Mouse (Mus musculus): ENCODE measurements around the gene Socs5. TPM values are rescaled to one million over a fixed set of nuclear protein-coding genes. Genes with fewer than 3 reads are reported as not detected.

Gene Socs5
- total and polyA plus RNA-seq, 2 experiments, result 2.9 to 4.8 TPM

DNA sequence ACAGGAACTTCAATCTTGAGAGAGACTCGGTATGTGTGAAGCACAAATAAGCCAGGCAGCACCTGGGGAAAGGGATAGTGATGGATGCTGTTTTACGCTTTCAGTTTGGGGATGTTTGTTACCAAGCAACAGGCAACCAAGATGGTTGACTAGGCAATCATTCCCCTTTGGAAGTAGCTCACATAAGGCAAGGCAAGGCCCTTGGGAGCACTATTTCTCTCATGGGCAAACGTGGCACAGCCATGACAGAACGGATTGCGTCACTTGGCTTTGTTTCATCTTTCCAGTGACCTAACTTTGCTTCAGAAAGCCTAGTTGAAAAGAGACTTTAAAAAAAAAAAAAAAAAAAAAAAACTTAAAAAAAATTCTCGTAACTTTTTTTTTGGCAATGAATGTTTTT, 21.8 kb upstream of the Socs5 start:
- Histone ChIP-seq H3K9ac (ENCODE audit: low read depth, low read length) (no peak overlapping the region), H3K27ac (replicated peaks; ENCODE audit: insufficient read depth, low read depth, low read length) (no peak overlapping the region), H3K4me1 (ENCODE audit: control insufficient read depth, insufficient read depth, low read length) (no peaks in the 10 kb centered on the region), H3K36me3 (ENCODE audit: control insufficient read depth, insufficient read depth, low read length) (no peaks in the 10 kb centered on the region), H3K79me2 (ENCODE audit: control insufficient read depth, insufficient read depth, low read length) (no peaks in the 10 kb centered on the region), H3K27me3 (ENCODE audit: control insufficient read depth, insufficient read depth, low read length) (no peaks in the 10 kb centered on the region), H3K4me3 (ENCODE audit: insufficient read depth, low read depth, low read length) (no peak overlapping the region)
- 65% methylated on average over 6 of the region's 6 CpGs for WGBS
- TF ChIP-seq POLR2A (IDR thresholded peaks at IDR 0.05; ENCODE audit: extremely low read depth, insufficient read depth, low read length) (no peak), CTCF (IDR thresholded peaks at IDR 0.05; ENCODE audit: low read depth, low read length) (no peak)
- peak; percentile 36 for DNase-seq (ENCODE audit: extremely low read depth, low read depth, low spot score)

DNA sequence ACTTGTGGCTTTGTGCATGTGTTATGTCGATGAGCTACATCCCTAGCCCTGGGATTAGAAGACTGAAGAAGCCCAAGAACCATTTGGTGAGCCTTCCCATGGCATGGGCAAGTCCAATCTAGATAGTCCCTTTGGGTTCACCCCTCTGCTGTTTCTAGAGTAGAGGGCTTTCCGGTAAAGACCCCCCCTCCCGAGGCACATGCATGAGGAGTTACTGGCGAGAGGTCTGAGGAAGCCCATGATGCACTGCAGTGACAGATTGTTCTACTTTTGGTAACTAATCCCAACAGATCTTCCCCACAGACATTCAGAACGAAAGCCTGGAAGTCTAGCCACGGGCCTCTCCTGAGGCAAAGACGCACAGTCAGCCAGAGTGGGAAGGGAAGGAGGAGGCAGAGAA, 18.2 kb upstream of the Socs5 start:
- no peaks in the 10 kb centered on the region for H3K36me3 ChIP-seq (ENCODE audit: control insufficient read depth, insufficient read depth, low read length)
- no peak overlapping the region for H3K4me3 ChIP-seq (ENCODE audit: insufficient read depth, low read depth, low read length)
- DNase-seq (ENCODE audit: extremely low read depth, low read depth, low spot score), result no peak
- H3K79me2 ChIP-seq (ENCODE audit: control insufficient read depth, insufficient read depth, low read length), result no peaks in the 10 kb centered on the region
- no peak overlapping the region for H3K27ac ChIP-seq (replicated peaks; ENCODE audit: insufficient read depth, low read depth, low read length)
- no peaks in the 10 kb centered on the region for H3K4me1 ChIP-seq (ENCODE audit: control insufficient read depth, insufficient read depth, low read length)
- no peak for TF ChIP-seq POLR2A (IDR thresholded peaks at IDR 0.05; ENCODE audit: extremely low read depth, insufficient read depth, low read length)
- TF ChIP-seq CTCF (IDR thresholded peaks at IDR 0.05; ENCODE audit: low read depth, low read length), result no peak
- no peaks in the 10 kb centered on the region for H3K27me3 ChIP-seq (ENCODE audit: control insufficient read depth, insufficient read depth, low read length)
- no peak overlapping the region for H3K9ac ChIP-seq (ENCODE audit: low read depth, low read length)
- WGBS, result 85% methylated on average over 7 of the region's 7 CpGs

DNA sequence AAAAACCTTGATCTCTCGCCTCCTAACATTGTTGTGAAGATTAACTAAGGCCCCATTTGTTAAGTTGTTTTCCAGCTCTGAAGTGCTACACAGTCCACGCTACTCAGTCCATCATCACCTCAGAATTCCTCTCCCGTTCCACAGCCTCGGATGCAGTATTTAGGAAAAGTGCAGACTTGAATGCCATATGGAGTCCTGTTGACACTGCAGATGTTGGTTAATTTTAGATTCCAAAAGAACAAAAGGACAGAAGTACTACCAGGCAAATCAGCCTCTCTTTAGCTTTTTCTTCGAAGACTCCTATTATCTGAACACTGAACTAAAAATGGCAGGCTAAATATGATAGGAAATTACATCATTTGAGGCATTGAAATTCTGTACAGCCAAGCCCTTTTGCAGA, 14.4 kb upstream of the Socs5 start:
- Histone ChIP-seq H3K27me3 (ENCODE audit: control insufficient read depth, insufficient read depth, low read length) (no peaks in the 10 kb centered on the region), H3K9ac (ENCODE audit: low read depth, low read length) (no peak overlapping the region), H3K79me2 (ENCODE audit: control insufficient read depth, insufficient read depth, low read length) (no peaks in the 10 kb centered on the region), H3K4me1 (ENCODE audit: control insufficient read depth, insufficient read depth, low read length) (no peaks in the 10 kb centered on the region), H3K27ac (replicated peaks; ENCODE audit: insufficient read depth, low read depth, low read length) (no peak overlapping the region), H3K36me3 (ENCODE audit: control insufficient read depth, insufficient read depth, low read length) (no peaks in the 10 kb centered on the region), H3K4me3 (ENCODE audit: insufficient read depth, low read depth, low read length) (no peak overlapping the region)
- 85% methylated on average over 5 of the region's 5 CpGs for WGBS
- TF ChIP-seq CTCF (IDR thresholded peaks at IDR 0.05; ENCODE audit: low read depth, low read length) (no peak), POLR2A (IDR thresholded peaks at IDR 0.05; ENCODE audit: extremely low read depth, insufficient read depth, low read length) (no peak)
- no peak for DNase-seq (ENCODE audit: extremely low read depth, low read depth, low spot score)

DNA sequence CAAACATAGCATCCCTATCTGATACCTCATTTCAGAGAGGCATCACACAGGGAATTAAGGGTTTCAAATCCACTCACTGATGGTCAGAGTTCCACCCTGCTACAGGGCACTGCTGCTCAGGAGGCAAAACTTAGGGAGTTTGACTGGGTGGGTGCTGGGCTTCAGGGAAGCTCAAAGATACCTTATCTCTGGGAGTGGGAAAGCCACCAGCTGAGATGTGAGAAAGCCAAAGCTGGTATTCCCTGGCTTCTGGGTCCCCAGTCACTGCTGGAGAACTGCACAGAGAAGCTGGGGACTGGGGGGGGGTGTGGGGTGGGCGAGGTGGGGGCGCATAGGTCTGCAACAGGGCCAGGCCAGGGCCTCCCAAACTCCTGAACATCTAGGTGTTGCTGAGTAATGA, 10.5 kb upstream of the Socs5 start:
- DNase-seq (ENCODE audit: extremely low read depth, low read depth, low spot score), result no peak
- H3K79me2 ChIP-seq (ENCODE audit: control insufficient read depth, insufficient read depth, low read length), result no peaks in the 10 kb centered on the region
- WGBS, result 86% methylated on average over 2 of the region's 2 CpGs
- no peaks in the 10 kb centered on the region for H3K27me3 ChIP-seq (ENCODE audit: control insufficient read depth, insufficient read depth, low read length)
- H3K4me3 ChIP-seq (ENCODE audit: insufficient read depth, low read depth, low read length), result no peak overlapping the region
- no peak overlapping the region for H3K9ac ChIP-seq (ENCODE audit: low read depth, low read length)
- no peak overlapping the region for H3K27ac ChIP-seq (replicated peaks; ENCODE audit: insufficient read depth, low read depth, low read length)
- no peaks in the 10 kb centered on the region for H3K4me1 ChIP-seq (ENCODE audit: control insufficient read depth, insufficient read depth, low read length)
- H3K36me3 ChIP-seq (ENCODE audit: control insufficient read depth, insufficient read depth, low read length), result no peaks in the 10 kb centered on the region
- TF ChIP-seq CTCF (IDR thresholded peaks at IDR 0.05; ENCODE audit: low read depth, low read length), result no peak
- no peak for TF ChIP-seq POLR2A (IDR thresholded peaks at IDR 0.05; ENCODE audit: extremely low read depth, insufficient read depth, low read length)

DNA sequence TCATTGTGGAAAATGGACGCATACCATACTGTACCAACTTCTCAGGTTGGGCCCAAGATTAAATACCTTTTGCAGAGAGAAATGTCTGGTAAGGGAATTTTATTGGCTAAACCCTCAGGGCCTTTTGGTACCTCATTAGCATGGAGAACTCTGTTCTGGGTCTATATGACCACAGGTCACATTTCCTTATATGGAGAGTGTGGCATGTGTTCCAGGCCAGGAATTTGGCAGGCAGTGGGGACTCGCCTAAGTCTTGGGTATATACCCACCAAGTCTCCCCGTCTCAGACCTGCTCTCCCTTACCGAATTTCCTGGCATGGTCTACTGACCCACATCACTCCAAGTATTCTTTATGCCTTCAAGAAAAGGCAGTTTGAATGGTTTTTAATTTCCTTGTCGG, 9.9 kb upstream of the Socs5 start:
- no peak overlapping the region for H3K27ac ChIP-seq (replicated peaks; ENCODE audit: insufficient read depth, low read depth, low read length)
- no peak for DNase-seq (ENCODE audit: extremely low read depth, low read depth, low spot score)
- no peak overlapping the region for H3K9ac ChIP-seq (ENCODE audit: low read depth, low read length)
- H3K4me1 ChIP-seq (ENCODE audit: control insufficient read depth, insufficient read depth, low read length), result peaks cover 1% of the 10 kb centered on the region; the same call in 1 of the 2 replicates
- H3K79me2 ChIP-seq (ENCODE audit: control insufficient read depth, insufficient read depth, low read length), result no peaks in the 10 kb centered on the region
- 92% methylated on average over 5 of the region's 5 CpGs for whole genome bisulfite sequencing
- no peaks in the 10 kb centered on the region for H3K27me3 ChIP-seq (ENCODE audit: control insufficient read depth, insufficient read depth, low read length)
- no peaks in the 10 kb centered on the region for H3K36me3 ChIP-seq (ENCODE audit: control insufficient read depth, insufficient read depth, low read length)
- TF ChIP-seq POLR2A (IDR thresholded peaks at IDR 0.05; ENCODE audit: extremely low read depth, insufficient read depth, low read length) (no peak), CTCF (IDR thresholded peaks at IDR 0.05; ENCODE audit: low read depth, low read length) (no peak)
- H3K4me3 ChIP-seq (ENCODE audit: insufficient read depth, low read depth, low read length), result no peak overlapping the region

DNA sequence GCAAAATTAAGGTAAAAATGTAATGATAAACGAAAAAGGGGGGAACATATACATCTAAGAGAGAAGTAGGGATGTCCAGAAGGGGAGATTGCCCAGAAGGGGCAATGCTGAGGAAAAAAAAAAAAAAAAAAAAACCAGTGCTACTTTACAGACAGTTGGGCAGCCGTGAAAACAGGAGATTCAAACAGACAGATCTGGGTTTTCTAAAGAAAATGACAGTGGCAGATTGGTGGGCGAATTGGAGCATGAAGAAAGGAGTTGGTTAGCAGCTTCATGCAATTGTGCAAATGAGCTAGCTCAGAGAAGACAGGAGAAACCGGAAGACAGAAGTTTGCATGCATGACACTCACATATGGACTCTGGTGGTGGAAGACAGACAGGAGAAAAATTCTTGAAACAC, 6.5 kb upstream of the Socs5 start:
- TF ChIP-seq CTCF (IDR thresholded peaks at IDR 0.05; ENCODE audit: low read depth, low read length) (no peak), POLR2A (IDR thresholded peaks at IDR 0.05; ENCODE audit: extremely low read depth, insufficient read depth, low read length) (no peak)

More for the DNA sequence above, 6.5 kb upstream of the Socs5 start:
- 81% methylated on average over 4 of the region's 4 CpGs for WGBS
- Histone ChIP-seq H3K27ac (replicated peaks; ENCODE audit: insufficient read depth, low read depth, low read length) (no peak overlapping the region), H3K36me3 (ENCODE audit: control insufficient read depth, insufficient read depth, low read length) (no peaks in the 10 kb centered on the region), H3K4me1 (ENCODE audit: control insufficient read depth, insufficient read depth, low read length) (peaks cover 22% of the 10 kb centered on the region), H3K27me3 (ENCODE audit: control insufficient read depth, insufficient read depth, low read length) (no peaks in the 10 kb centered on the region), H3K9ac (ENCODE audit: low read depth, low read length) (no peak overlapping the region), H3K4me3 (ENCODE audit: insufficient read depth, low read depth, low read length) (no peak overlapping the region), H3K79me2 (ENCODE audit: control insufficient read depth, insufficient read depth, low read length) (no peaks in the 10 kb centered on the region)
- no peak for DNase-seq (ENCODE audit: extremely low read depth, low read depth, low spot score)
